Mouse (Mus musculus): ENCODE results near the gene Cep170b. TPM values are rescaled to one million over a fixed set of nuclear protein-coding genes. Genes with fewer than 3 reads are reported as not detected.

Cep170b gene
- polyA plus RNA-seq, 1 experiment from 2014 or later = 6.1 TPM

GRCm38 (mm10) chr12:112774026-112774425 is 53.8 kb downstream of the Cep170b start:
- no peak for ATAC-seq (ENCODE audit: insufficient number of reproducible peaks, insufficient read depth, low FRiP score, low read depth)
- WGBS = 79% methylated on average over 6 of the region's 6 CpGs
- Histone ChIP-seq H3K4me2 (ENCODE audit: low read length) (no peak overlapping the region; the same call in 1 of the 2 replicates), H3K4me3 (ENCODE audit: control insufficient read depth in 1 of 2, insufficient read depth in 1 of 2, low read depth in 1 of 2, low read length in 2 of 2) (no peak overlapping the region), H3K27me3 (ENCODE audit: control insufficient read depth, insufficient read depth, low read length) (no peaks in the 10 kb centered on the region), H3K9me3 (ENCODE audit: control insufficient read depth, low read length) (peaks cover 5% of the 10 kb centered on the region), H3K4me1 (ENCODE audit: control insufficient read depth in 2 of 2, insufficient read depth in 2 of 2, low read length in 2 of 2) (peaks cover 4 to 8% of the 10 kb centered on the region in 2 experiments; a peak in 1 of 4 replicates), H3K9ac (ENCODE audit: low read length) (no peak overlapping the region), H3K36me3 (ENCODE audit: control insufficient read depth, insufficient read depth, low read length) (no peaks in the 10 kb centered on the region), H3K27ac (replicated peaks in 1 of 2; ENCODE audit: control insufficient read depth in 1 of 2, insufficient read depth in 1 of 2, low read depth in 2 of 2, low read length in 2 of 2) (no peak overlapping the region)

DNA sequence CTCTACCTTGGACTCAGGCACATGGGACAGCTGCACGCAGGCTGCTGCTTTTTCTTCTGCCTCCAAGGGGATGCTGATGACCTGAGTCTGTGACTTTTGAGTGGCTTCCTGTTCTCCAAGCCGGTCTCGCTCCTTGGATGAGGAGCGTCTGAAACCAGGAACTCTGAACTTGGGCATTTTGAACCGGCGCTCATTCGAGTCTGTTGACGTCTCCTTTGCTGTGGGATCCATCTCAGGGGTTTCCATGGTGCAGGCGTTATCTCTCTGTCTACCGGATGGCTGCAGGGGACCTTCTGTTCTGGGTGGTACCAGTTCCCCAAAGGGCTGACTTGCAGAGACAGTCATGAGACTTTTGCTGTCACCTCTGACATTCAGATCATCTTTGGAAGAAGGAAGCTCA is 54.2 kb downstream of the Cep170b start:
- Histone ChIP-seq H3K9me3 (ENCODE audit: control insufficient read depth, low read length) (peaks cover 5% of the 10 kb centered on the region), H3K4me3 (ENCODE audit: control insufficient read depth in 1 of 2, insufficient read depth in 1 of 2, low read depth in 1 of 2, low read length in 2 of 2) (no peak overlapping the region), H3K36me3 (ENCODE audit: control insufficient read depth, insufficient read depth, low read length) (no peaks in the 10 kb centered on the region), H3K4me1 (ENCODE audit: control insufficient read depth in 2 of 2, insufficient read depth in 2 of 2, low read length in 2 of 2) (peaks cover 4 to 8% of the 10 kb centered on the region in 2 experiments; a peak in 1 of 4 replicates), H3K4me2 (ENCODE audit: low read length) (no peak overlapping the region), H3K9ac (ENCODE audit: low read length) (no peak overlapping the region), H3K27ac (replicated peaks in 1 of 2; ENCODE audit: control insufficient read depth in 1 of 2, insufficient read depth in 1 of 2, low read depth in 2 of 2, low read length in 2 of 2) (no peak overlapping the region), H3K27me3 (ENCODE audit: control insufficient read depth, insufficient read depth, low read length) (no peaks in the 10 kb centered on the region)
- 93% methylated on average over 10 of the region's 10 CpGs for WGBS
- no peak for ATAC-seq (ENCODE audit: insufficient number of reproducible peaks, insufficient read depth, low FRiP score, low read depth)

DNA sequence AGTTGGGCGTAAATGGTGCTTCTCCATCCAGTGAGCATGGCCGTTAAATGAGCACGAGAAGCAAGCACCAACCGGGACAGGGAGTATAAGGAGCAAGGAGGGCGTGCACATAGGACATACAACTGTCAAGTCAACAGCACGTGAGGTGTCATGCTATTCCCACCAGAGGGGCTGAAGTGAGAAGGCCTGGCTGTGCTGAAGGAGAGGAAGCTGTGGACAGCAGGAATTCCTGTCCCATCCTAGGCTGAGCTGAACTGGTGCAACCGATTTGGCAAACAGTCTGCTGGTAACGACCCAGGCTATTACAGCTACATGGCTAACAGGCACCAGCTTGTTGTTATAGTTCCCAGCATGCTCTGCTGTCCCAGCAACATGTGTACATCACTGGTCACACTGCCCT is 70.8 kb downstream of the Cep170b start:
- Histone ChIP-seq H3K4me2 (ENCODE audit: low read length) (no peak overlapping the region), H3K4me3 (ENCODE audit: control insufficient read depth in 1 of 2, insufficient read depth in 1 of 2, low read depth in 1 of 2, low read length in 2 of 2) (no peak overlapping the region), H3K9me3 (ENCODE audit: control insufficient read depth, low read length) (no peaks in the 10 kb centered on the region), H3K4me1 (ENCODE audit: control insufficient read depth in 2 of 2, insufficient read depth in 2 of 2, low read length in 2 of 2) (peaks cover 26 to 33% of the 10 kb centered on the region in 2 experiments), H3K27me3 (ENCODE audit: control insufficient read depth, insufficient read depth, low read length) (no peaks in the 10 kb centered on the region), H3K36me3 (ENCODE audit: control insufficient read depth, insufficient read depth, low read length) (no peaks in the 10 kb centered on the region), H3K9ac (ENCODE audit: low read length) (no peak overlapping the region), H3K27ac (replicated peaks in 1 of 2; ENCODE audit: control insufficient read depth in 1 of 2, insufficient read depth in 1 of 2, low read depth in 2 of 2, low read length in 2 of 2) (no peak overlapping the region)
- no peak for ATAC-seq (ENCODE audit: insufficient number of reproducible peaks, insufficient read depth, low FRiP score, low read depth)
- WGBS = 61% methylated on average over 8 of the region's 8 CpGs

DNA sequence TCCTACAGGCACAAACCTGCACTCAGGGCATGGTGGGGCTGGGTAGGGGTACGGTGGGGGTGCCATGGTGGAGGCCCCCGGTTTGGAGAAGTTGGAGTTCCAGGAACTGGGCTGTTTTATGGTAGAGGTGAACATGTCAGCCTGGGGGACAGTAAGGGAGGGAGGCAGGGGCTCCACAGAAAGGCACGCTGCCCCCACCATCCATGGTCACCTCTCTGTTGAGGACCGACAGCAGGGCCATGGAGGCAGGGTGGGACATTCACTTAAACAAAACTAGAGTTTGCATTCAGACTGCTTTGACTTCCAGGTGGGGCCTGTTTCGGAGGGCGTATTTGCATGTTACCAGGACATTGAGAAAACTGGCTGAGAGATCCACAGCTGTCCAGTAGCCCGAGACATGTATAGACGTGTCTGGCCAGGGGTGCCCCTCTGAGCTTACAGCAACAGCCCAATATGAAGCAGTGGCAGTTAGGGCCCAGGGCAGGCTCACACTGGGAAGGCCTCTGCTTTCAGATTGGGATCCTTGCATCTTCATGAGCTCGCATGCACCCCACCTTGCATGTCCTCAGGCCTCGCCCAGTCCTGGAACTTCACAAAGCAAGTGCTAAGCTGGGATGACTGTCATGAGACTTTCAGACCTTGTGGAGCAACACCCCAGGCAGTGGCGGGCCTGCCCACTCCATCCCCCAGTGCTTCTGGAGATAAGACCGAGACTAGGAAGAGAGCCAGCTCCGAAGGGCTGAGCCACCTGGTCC is 73.5 kb downstream of the Cep170b start:
- H3K36me3 ChIP-seq (ENCODE audit: control insufficient read depth, insufficient read depth, low read length) = no peaks in the 10 kb centered on the region
- no peak overlapping the region for H3K4me3 ChIP-seq (ENCODE audit: control insufficient read depth in 1 of 2, insufficient read depth in 1 of 2, low read depth in 1 of 2, low read length in 2 of 2)
- ATAC-seq (ENCODE audit: insufficient number of reproducible peaks, insufficient read depth, low FRiP score, low read depth) = peak; percentile 66
- H3K4me2 ChIP-seq (ENCODE audit: low read length) = 0 out of 2 replicates have a peak overlapping the region, but pooled peaks have one; percentile 44
- no peaks in the 10 kb centered on the region for H3K9me3 ChIP-seq (ENCODE audit: control insufficient read depth, low read length)
- H3K27me3 ChIP-seq (ENCODE audit: control insufficient read depth, insufficient read depth, low read length) = no peaks in the 10 kb centered on the region
- H3K4me1 ChIP-seq (ENCODE audit: control insufficient read depth in 2 of 2, insufficient read depth in 2 of 2, low read length in 2 of 2) = peaks cover 39 to 53% of the 10 kb centered on the region in 2 experiments
- no peak overlapping the region for H3K9ac ChIP-seq (ENCODE audit: low read length)
- H3K27ac ChIP-seq (replicated peaks in 1 of 2; ENCODE audit: control insufficient read depth in 1 of 2, insufficient read depth in 1 of 2, low read depth in 2 of 2, low read length in 2 of 2) = peak overlapping the region; percentile 42 to 75
- WGBS = 54% methylated on average over 13 of the region's 13 CpGs

- Histone ChIP-seq H3K9ac (ENCODE audit: low read length) (no peak overlapping the region; the same call in 1 of the 2 replicates), H3K27me3 (ENCODE audit: control insufficient read depth, insufficient read depth, low read length) (no peaks in the 10 kb centered on the region), H3K36me3 (ENCODE audit: control insufficient read depth, insufficient read depth, low read length) (no peaks in the 10 kb centered on the region), H3K9me3 (ENCODE audit: control insufficient read depth, low read length) (no peaks in the 10 kb centered on the region), H3K27ac (replicated peaks in 1 of 2; ENCODE audit: control insufficient read depth in 1 of 2, insufficient read depth in 1 of 2, low read depth in 2 of 2, low read length in 2 of 2) (peak overlapping the region; percentile 52 to 75), H3K4me1 (ENCODE audit: control insufficient read depth in 2 of 2, insufficient read depth in 2 of 2, low read length in 2 of 2) (peaks cover 39 to 53% of the 10 kb centered on the region in 2 experiments), H3K4me3 (ENCODE audit: control insufficient read depth in 1 of 2, insufficient read depth in 1 of 2, low read depth in 1 of 2, low read length in 2 of 2) (no peak overlapping the region), H3K4me2 (ENCODE audit: low read length) (peak overlapping the region; percentile 44; the same call in 1 of the 2 replicates)
- ATAC-seq (ENCODE audit: insufficient number of reproducible peaks, insufficient read depth, low FRiP score, low read depth) = 0 out of 2 replicates have a peak, but pooled peaks have one; percentile 1
- WGBS = 16% methylated on average over 7 of the region's 7 CpGs
Observed at GRCm38 (mm10) chr12:112794356-112794816, 74.1 kb downstream of the Cep170b start.

GRCm38 (mm10) chr12:112794998-112795397 is 74.7 kb downstream of the Cep170b start:
- Histone ChIP-seq H3K9ac (ENCODE audit: low read length) (peak overlapping the region; percentile 21; the same call in 1 of the 2 replicates), H3K4me3 (ENCODE audit: control insufficient read depth in 1 of 2, insufficient read depth in 1 of 2, low read depth in 1 of 2, low read length in 2 of 2) (peak overlapping the region in 1 of 2 experiments; percentile 0; a peak in 1 of 4 replicates), H3K27ac (replicated peaks in 1 of 2; ENCODE audit: control insufficient read depth in 1 of 2, insufficient read depth in 1 of 2, low read depth in 2 of 2, low read length in 2 of 2) (peak overlapping the region; percentile 19 to 75; a peak in 2 of 4 replicates), H3K27me3 (ENCODE audit: control insufficient read depth, insufficient read depth, low read length) (no peaks in the 10 kb centered on the region), H3K4me2 (ENCODE audit: low read length) (peak overlapping the region; percentile 44), H3K36me3 (ENCODE audit: control insufficient read depth, insufficient read depth, low read length) (no peaks in the 10 kb centered on the region), H3K4me1 (ENCODE audit: control insufficient read depth in 2 of 2, insufficient read depth in 2 of 2, low read length in 2 of 2) (peaks cover 39 to 53% of the 10 kb centered on the region in 2 experiments), H3K9me3 (ENCODE audit: control insufficient read depth, low read length) (no peaks in the 10 kb centered on the region)
- WGBS = 85% methylated on average over 5 of the region's 5 CpGs
- no peak for ATAC-seq (ENCODE audit: insufficient number of reproducible peaks, insufficient read depth, low FRiP score, low read depth)

DNA sequence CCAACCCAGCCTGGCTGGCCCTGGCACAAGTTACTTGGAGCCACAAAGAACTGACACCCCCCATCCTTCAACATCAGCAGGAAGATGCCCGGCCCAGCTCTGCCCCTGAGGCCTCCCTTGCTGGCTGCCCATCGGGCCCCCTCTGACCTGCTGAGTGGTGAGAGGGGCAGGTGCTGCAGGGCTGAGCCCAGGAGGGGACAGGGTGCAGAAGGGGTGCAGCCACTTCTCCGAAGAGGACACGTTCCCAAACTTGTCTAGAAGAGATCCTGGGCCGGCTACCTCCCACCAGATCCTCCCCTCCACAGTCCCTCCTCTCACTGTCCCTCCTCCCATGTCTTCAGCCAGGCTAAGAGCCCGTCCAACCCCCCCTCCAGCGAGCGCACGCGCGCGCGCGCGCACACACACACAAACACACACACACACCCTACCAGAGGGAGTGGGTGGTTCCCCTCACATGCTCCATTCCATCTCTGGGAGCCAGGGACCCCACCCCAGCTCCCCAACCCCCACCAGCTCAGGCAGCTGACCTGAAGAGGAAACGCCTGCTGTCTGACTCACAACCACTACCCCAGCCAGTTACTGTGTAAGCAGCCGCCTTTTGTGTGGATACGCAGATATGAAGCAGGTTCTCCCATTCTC is 75.3 kb downstream of the Cep170b start:
- Histone ChIP-seq H3K4me1 (ENCODE audit: control insufficient read depth in 2 of 2, insufficient read depth in 2 of 2, low read length in 2 of 2) (peaks cover 39 to 53% of the 10 kb centered on the region in 2 experiments), H3K4me2 (ENCODE audit: low read length) (peak overlapping the region; percentile 44), H3K27me3 (ENCODE audit: control insufficient read depth, insufficient read depth, low read length) (no peaks in the 10 kb centered on the region), H3K9ac (ENCODE audit: low read length) (peak overlapping the region; percentile 21; the same call in 1 of the 2 replicates), H3K4me3 (ENCODE audit: control insufficient read depth in 1 of 2, insufficient read depth in 1 of 2, low read depth in 1 of 2, low read length in 2 of 2) (peak overlapping the region in 1 of 2 experiments; percentile 0; a peak in 1 of 4 replicates), H3K27ac (replicated peaks in 1 of 2; ENCODE audit: control insufficient read depth in 1 of 2, insufficient read depth in 1 of 2, low read depth in 2 of 2, low read length in 2 of 2) (peak overlapping the region in 1 of 2 experiments; percentile 75; a peak in 1 of 4 replicates), H3K36me3 (ENCODE audit: control insufficient read depth, insufficient read depth, low read length) (no peaks in the 10 kb centered on the region), H3K9me3 (ENCODE audit: control insufficient read depth, low read length) (no peaks in the 10 kb centered on the region)
- 48% methylated on average over 18 of the region's 18 CpGs for WGBS
- ATAC-seq (ENCODE audit: insufficient number of reproducible peaks, insufficient read depth, low FRiP score, low read depth) = peak; percentile 31; the same call in 1 of the 2 replicates

Data from heart, embryonic 14.5 days (tissue).